Mouse (Mus musculus): ENCODE results near the gene Olfr807. TPM values are rescaled to one million over a fixed set of nuclear protein-coding genes. Genes with fewer than 3 reads are reported as not detected.

The Olfr807 gene
- polyA plus RNA-seq, 1 experiment = not detected

DNA sequence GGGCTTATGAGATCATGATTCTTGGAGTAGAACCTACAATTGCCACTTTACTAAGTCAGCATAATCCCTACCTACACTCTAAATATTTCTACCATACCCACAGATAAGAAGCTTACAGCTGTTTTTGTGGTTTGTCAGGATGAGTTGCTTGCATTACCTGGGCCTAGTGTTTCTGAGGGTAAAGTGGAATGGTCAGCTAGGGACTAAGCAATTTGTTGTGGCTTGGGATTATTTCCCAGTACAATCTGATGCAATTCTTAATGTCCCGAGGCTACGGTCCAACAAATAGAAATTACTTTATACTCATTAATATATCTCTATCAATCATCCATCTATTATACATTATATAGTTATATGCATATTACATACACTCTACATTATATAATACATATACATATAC is 28.3 kb downstream of the Olfr807 start, which contains the start of gene Olfr805:
Gene Olfr805 (minus strand): TSS at position 101 of the 400 bp plus-strand sequence.
- no peaks in the 10 kb centered on the region for H3K4me1 ChIP-seq (ENCODE audit: control insufficient read depth, insufficient read depth, insufficient read length, low read length)
- TF ChIP-seq POLR2A (IDR thresholded peaks at IDR 0.05; ENCODE audit: low read depth, low read length) (no peak), CTCF (IDR thresholded peaks at IDR 0.05; ENCODE audit: extremely low read depth, insufficient read length, insufficient replicate concordance, low read depth, low read length) (no peak)
- H3K4me3 ChIP-seq (ENCODE audit: low read depth, low read length) = no peak within 1 kb of the TSS
- H3K27me3 ChIP-seq (ENCODE audit: control insufficient read depth, insufficient read depth, low read length) = no peaks in the 10 kb centered on the region
- no peak within 1 kb of the TSS for H3K27ac ChIP-seq (ENCODE audit: insufficient read depth, low read depth, low read length)
- WGBS = 97% methylated on average over 2 of the region's 2 CpGs
- no peaks in the 10 kb centered on the region for H3K36me3 ChIP-seq (ENCODE audit: control insufficient read depth, insufficient read depth, low read length)

Other genes with a start within 250 kb of the Olfr807 start
- not detected in 2 replicates for gene Olfr791, start 236.0 kb downstream of the Olfr807 start, polyA plus RNA-seq (2012; rRNA removed)
- not detected in 2 replicates for gene Olfr792, start 218.6 kb downstream of the Olfr807 start, polyA plus RNA-seq (2012; rRNA removed)
- gene Olfr794, start 190.1 kb downstream of the Olfr807 start, polyA plus RNA-seq (2012; rRNA removed) = not detected in 2 replicates
- gene Olfr796, start 145.2 kb downstream of the Olfr807 start, polyA plus RNA-seq (2012; rRNA removed) = not detected in 2 replicates
- not detected in 2 replicates for gene Olfr798, start 129.9 kb downstream of the Olfr807 start, polyA plus RNA-seq (2012; rRNA removed)
- not detected in 2 replicates for gene Olfr799, start 120.3 kb downstream of the Olfr807 start, polyA plus RNA-seq (2012; rRNA removed)
- not detected in 2 replicates for gene Olfr800, start 100.1 kb downstream of the Olfr807 start, polyA plus RNA-seq (2012; rRNA removed)
- not detected in 2 replicates for gene Olfr801, start 83.9 kb downstream of the Olfr807 start, polyA plus RNA-seq (2012; rRNA removed)
- gene Olfr802, start 69.6 kb downstream of the Olfr807 start, polyA plus RNA-seq (2012; rRNA removed) = not detected in 2 replicates
- gene Olfr803, start 63.5 kb downstream of the Olfr807 start, polyA plus RNA-seq (2012; rRNA removed) = not detected in 2 replicates
- gene Olfr804, start 54.6 kb downstream of the Olfr807 start, polyA plus RNA-seq (2012; rRNA removed) = not detected in 2 replicates
- not detected in 2 replicates for gene Olfr805, start 28.4 kb downstream of the Olfr807 start, polyA plus RNA-seq (2012; rRNA removed)
- not detected in 2 replicates for gene Olfr806, start 15.9 kb downstream of the Olfr807 start, polyA plus RNA-seq (2012; rRNA removed)
- gene Olfr808, start 7.7 kb upstream of the Olfr807 start, polyA plus RNA-seq (2012; rRNA removed) = not detected in 2 replicates
- not detected in 2 replicates for gene Olfr809, start 16.8 kb upstream of the Olfr807 start, polyA plus RNA-seq (2012; rRNA removed)
- not detected in 2 replicates for gene Olfr810, start 37.1 kb upstream of the Olfr807 start, polyA plus RNA-seq (2012; rRNA removed)
- gene Olfr811, start 46.6 kb upstream of the Olfr807 start, polyA plus RNA-seq (2012; rRNA removed) = not detected in 2 replicates
- gene Olfr812, start 88.3 kb upstream of the Olfr807 start, polyA plus RNA-seq (2012; rRNA removed) = not detected in 2 replicates
- gene Olfr813, start 97.6 kb upstream of the Olfr807 start, polyA plus RNA-seq (2012; rRNA removed) = not detected in 2 replicates
- not detected in 2 replicates for gene Olfr814, start 122.1 kb upstream of the Olfr807 start, polyA plus RNA-seq (2012; rRNA removed)
- not detected in 2 replicates for gene Olfr815, start 148.1 kb upstream of the Olfr807 start, polyA plus RNA-seq (2012; rRNA removed)
- not detected in 2 replicates for gene Olfr816, start 157.8 kb upstream of the Olfr807 start, polyA plus RNA-seq (2012; rRNA removed)
- gene Olfr818, start 191.3 kb upstream of the Olfr807 start, polyA plus RNA-seq (2012; rRNA removed) = not detected in 2 replicates
- not detected in 2 replicates for gene Olfr819, start 209.5 kb upstream of the Olfr807 start, polyA plus RNA-seq (2012; rRNA removed)
- gene Olfr247, start 218.3 kb upstream of the Olfr807 start, polyA plus RNA-seq (2012; rRNA removed) = not detected in 2 replicates
- gene Gm10310, start 227.3 kb upstream of the Olfr807 start, polyA plus RNA-seq (2012; rRNA removed) = not detected in 2 replicates